Mouse (Mus musculus) heart, adult 11 months (tissue): ENCODE data around the gene Axin2.

Experiments
- DNase-seq: peaks from one replicate; pipeline ENCODE4 v3.0.0; 2022

The Axin2 gene

DNA sequence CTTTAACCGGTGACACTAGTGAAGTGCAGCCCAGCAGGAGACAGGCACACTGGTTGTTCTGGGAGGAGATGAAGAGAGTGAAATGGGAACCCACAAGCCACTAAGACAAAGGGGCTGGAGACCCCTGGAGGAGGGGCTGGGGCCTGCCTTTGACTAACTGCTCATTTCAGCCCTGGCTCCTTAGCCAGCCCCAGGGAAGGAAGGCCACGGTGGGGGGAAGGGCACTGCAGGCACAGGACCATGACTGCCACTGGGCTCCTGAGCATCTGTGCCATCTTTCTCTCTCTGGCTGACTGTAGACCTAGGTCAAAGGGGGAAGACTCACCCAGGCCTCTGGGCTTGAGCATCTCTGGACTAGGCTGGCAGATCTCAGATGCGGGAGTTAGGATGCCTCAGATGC is 10.5 kb downstream of the Axin2 start:
- DNase-seq, result no peak

DNA sequence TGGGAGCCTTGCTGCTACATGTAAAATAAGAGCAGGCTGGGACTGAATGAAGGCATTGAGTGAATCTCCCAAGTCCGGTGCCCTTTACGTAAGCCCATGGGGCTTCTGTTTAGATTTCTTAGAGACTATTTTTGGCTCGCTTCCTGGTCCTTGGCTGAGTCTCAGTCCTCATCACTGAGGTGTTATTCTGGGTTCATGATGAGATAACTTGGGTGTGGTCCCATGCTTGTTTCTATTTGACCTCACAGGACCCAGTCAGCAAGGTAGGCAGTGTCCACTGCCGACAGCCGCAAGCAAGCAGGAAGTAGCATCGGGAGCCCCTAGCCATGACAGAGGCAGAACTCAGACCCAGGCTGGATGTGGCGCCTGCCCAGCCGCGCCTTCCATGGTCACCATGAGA is 13.7 kb downstream of the Axin2 start:
- DNase-seq, result peak; percentile 93

DNA sequence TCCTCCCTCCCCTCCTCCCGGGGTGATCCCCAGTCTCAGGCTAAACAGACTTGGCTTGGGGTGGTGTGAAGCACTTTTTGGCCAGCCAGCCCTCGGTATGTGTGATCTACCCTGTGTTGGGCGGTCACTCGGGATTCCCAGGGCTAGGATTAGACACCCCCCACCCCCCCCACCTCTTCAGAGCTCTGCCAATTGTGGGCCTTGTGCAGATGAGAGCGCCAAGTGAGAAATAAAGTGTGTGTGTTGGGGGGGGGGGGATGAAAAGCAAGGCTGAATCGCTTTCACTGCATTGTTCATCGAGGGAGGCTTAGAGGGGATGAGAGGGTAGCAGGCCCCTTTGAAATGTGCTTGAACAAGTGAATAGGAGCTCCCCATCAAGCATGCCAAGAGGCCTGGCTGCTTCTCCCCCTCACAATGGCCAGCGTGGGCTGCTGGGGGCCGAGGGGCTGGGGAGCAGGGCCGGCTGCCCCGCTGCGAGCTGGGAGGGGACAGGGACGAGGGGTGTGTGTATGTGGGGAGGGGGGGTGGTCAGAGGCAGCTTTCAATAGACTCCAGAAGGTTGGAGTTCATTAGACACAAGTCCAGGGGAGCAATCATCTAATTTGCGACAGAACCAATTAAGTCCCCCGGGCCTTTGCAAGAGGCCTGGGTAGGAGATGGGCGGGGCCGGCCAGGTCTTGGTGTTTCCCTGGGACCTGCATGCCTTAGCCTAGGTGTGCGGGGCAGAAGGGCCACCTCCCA is 15.1 kb downstream of the Axin2 start:
- no peak for DNase-seq

DNA sequence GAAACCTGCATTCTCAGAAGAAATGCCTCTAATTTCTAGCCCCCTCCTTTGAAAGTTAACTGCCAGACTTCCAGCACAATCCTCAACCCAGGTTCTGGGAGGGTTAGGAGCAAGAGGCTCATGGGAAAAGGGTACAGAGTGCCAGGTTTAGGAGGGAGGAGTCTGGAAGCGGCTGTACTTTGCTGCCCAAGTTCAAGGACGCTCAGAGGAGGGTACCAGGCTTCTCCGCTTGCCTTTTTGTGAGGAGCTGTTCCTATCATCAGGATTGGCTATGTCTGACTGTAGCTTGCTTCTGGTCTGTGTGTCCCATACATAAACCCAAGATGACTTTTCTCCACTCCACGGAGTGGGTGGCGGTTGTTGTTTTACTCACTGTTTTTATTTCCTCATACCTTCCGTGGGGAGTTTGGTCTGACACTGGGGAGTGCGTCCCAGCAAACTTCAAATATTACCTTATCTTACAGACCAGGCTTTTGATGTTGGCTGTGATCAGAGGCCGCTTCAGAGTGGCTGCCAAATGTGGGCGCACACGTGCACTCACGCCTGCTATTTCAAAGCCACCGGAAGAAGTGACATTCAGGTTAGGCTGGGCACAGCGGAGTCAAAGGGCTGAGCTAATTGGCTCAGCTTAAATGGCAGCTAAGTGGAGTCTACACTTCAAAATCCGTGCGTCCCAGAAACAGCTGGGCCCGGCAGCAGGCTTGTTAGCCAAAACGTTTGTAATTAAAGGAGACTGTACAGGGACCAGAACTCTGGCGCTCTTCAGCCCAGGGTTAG is 16.1 kb downstream of the Axin2 start:
- DNase-seq, result no peak

DNA sequence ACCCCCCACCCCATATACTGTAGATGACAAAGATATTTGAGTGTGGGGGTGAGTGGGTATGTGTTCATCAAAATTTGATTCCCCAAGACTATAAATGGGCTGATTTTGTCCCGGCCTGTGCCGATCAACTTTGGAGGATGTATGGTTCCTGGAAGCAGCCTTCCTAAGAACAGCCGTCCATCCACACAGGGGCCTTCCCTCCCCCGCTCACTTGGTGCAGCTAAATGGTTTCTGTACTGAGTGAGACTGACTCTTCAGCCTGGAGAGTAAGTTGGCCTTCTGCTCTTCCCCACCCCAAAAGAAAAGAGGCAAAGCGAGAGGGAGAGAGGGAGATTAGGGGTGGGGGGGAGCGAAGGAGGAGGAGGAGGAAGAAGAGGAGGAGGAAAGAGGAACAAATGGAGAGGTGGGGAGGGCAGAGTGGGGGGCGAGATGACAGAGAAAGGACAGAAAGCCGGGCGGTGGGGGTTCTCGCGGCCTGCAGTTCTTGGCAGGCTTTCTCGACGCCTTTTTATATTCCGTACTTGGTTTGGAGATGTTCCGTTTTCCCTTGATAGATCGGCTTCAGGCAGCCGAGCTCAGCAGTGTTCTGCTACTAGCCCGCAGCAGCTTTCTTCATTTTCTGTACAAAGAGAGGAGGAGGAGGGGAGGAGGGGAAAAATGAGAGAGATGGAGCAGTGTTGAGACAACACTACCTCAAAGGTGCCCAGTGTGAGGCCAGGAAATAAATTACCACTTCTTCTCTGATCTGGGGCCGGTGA is 20.7 kb downstream of the Axin2 start:
- no peak for DNase-seq

DNA sequence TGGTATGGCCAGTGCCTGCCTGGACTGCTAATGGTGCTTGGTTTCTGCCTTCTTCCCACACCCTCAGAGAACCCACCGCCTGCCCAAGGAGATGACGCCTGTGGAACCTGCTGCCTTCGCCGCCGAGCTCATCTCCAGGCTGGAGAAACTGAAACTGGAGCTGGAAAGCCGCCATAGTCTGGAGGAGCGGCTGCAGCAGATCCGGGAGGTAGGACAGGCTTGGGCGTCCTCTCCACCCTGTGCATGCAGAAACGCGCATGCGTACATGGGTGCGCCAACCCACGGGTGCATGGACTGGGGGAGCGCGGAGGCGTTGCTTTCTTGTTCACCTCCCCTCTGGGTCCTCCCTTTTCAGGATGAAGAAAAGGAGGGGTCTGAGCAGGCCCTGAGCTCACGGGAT is 21.7 kb downstream of the Axin2 start:
- DNase-seq, result no peak

DNA sequence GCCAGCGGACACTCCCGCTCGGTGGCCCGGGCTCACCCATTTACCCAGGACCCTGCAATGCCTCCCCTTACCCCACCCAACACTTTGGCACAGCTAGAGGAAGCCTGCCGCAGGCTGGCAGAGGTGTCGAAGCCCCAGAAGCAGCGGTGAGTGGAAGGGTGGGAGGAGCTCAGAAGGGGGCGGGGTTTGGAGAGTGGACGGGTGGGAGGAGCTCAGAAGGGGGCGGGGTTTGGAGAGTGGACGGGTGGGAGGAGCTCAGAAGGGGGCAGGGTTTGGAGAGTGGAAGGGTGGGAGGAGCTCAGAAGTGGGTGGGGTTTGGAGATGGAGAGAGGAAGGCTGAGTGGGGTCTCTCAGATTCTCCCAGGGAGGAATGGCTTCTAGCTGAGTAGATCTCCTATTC is 23.6 kb downstream of the Axin2 start:
- DNase-seq, result peak; percentile 76

DNA sequence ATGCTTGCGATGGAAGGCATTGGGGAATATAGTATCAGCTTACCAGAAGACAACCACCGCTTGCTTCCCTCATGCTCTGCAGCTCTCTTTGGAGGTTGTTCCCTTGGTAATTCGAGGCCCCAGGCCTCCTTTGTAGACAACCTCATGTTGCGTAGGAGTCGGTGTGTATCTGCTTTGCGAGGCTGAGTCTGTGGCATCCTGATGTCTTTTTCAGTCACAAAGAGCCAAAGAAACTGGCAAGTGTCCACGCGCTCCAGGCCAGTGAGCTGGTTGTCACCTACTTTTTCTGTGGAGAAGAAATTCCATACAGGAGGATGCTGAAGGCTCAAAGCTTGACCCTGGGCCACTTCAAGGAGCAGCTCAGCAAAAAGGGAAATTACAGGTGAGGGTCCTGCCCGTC is 25.5 kb downstream of the Axin2 start:
- peak; percentile 74 for DNase-seq

DNA sequence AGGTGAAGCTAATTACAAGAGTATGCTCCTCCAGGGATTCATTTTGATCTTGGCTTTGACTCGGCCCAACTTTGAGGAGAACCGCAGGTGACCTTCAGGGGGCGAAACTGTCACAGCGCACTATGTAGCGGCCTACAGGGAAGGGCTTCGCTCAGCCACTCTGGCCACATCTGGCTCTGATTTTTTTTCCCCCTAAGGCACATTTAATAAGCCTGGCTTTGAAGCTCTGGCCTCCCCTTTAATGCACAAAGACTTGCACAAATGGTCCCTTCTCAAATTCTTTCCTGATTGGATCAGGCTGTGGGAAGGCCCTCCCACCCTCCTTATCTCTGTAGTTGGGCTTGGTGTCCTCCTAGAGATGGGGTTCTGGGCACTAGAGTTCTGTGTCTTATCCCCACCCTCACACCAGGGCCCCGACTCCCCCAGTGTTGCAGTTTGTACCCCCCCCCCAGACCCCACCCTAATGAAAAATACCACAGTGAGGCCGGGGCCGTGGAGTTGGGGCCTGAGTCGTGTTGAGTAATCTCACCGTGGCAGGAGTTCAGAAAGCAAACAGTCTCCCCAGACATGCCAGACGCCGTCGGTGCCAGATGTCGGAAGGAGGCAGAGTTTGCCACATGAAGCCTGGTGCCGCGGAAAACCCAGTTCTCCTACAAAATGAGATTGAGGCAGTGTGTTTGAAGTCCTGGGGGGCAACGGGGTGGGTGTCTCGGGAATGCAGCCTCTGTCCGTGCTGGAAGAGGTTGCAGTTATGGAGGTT is 27.5 kb downstream of the Axin2 start:
- peak; percentile 91 for DNase-seq

DNA sequence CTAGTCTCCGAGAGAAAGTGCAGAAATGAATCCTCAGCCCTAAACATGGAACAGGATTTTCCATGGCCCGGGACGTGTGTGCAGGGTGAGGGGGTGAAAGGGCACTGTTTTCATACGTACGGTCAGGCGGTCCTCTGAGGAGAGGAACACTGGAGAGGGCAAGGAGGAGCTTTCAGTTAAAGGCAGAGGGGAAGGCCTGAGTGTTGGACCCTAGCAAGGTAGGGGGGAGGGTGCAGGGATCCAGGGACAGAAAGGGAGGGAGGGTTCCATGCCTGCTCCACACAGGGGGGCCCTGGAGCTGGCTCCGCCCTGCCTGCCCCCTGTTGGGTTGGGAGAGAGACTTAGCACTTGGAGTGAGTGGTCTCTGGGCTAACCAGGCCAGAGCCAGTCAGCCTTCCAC is 28.4 kb downstream of the Axin2 start:
- peak; percentile 56 for DNase-seq

DNA sequence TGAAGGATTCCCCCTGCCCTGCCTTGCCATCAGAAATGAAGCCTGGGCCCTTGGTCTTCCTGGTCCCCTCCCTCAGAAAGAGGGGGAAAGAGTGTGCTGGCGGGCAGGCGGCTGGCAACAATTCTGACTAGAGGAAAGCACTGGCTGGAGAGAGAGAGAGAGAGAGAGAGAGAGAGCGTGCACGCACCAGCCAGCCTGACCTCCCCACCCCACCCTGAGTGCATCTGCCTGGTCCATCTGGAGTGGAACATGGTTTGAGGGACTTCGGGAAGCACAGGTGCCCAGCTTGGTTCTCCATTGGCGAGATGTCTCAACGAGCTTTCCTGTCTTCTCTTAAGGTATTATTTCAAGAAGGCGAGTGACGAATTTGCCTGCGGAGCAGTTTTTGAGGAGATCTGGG is 28.8 kb downstream of the Axin2 start:
- no peak for DNase-seq

DNA sequence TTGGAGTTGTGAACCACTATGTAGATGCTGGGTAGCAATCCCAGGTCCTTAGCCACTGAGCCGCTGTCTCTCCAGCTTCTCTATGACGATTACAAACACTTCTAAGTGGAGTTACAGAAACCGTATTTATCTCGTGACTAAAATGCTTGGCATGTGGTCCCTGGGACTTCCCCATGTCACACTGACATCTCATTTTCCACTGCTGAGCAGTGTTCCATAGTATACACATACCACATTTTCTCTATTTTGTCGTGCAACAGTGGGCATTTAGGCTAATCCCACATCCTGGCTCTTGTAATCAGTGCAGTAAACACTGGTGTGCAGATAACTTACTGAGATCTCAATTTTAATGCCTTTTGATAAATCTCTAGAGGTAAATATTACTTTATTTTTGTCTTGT is 32.2 kb downstream of the Axin2 start:
- no peak for DNase-seq

DNA sequence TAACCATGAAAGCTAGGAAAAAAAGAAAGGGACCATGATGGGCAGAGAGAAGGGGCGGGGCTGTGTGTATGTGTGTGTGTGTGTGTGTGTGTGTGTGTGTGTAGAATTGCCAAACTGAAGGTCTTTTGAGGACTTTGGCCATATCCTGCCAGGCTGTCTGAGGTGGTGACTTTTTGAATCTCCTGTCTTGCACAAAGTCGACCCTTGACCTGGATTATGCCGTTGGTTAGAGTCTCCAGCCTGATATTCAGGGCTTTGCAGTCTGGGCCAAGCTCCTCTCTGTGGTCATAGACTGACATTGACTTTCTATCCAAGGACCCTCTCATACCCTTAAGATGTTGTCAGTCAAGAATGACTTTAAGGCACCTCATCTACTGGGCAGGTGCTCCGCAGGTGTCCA is 35.8 kb downstream of the Axin2 start:
- DNase-seq, result peak; percentile 73

DNA sequence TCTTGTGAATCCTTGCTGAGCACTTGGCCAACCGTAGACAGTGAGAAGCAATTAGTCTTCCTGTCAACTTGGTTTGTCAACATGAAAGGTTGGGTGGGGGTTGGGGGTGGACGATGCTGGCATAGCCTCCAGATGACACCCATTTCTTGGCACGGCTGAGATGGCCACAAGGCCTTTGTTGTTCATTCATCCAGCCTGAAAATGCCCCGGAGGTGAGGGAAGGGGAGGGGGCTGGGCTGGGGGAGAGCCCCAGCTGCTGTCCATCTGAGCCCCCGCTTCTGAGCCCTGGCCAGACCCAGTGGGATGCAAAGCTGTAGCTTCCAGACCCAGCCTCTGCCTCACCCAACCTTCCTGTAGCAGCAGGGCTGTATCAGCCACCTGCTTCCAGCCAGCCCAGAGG is 38.2 kb downstream of the Axin2 start:
- no peak for DNase-seq

DNA sequence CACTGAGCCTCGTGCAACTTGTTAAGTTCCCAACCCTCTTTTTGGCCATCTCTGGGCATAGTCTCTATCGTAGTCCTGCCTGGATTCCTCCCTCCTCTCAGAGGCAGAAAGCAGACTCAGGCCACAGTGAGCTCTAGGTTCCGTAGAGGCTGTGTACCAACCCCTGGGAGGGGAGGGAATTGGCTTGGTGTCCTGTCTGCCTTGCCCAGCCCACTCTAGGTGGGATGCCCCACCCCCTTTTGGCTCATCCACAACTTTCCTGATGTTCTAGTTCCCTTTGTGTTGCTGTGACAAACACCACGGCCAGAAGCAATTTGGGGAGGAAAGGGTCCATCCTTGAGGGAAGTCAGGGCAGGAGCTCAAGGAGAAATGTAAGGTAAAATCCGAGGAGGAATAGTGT is 39.0 kb downstream of the Axin2 start:
- DNase-seq, result no peak

DNA sequence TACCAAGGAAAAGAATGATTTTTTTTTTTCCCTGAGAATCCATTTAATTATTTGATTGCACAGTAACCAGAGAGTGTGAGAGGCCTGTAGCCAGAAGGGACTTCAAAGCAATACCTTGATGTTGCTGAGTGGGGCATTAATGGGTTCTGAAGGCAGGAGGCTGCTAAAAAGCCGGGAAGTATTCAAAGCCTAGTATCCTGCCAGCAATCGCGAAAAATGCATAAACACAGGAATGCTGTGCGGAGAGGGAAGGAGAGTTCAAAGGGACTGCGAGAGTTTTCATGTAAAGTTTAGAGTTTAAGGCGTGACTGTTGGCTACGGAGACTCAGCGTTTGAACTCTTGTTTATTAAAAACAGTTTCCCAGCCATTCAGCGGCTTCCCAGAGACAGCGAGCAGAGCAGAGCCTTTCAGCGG is 41.5 kb downstream of the Axin2 start:
- no peak for DNase-seq

DNA sequence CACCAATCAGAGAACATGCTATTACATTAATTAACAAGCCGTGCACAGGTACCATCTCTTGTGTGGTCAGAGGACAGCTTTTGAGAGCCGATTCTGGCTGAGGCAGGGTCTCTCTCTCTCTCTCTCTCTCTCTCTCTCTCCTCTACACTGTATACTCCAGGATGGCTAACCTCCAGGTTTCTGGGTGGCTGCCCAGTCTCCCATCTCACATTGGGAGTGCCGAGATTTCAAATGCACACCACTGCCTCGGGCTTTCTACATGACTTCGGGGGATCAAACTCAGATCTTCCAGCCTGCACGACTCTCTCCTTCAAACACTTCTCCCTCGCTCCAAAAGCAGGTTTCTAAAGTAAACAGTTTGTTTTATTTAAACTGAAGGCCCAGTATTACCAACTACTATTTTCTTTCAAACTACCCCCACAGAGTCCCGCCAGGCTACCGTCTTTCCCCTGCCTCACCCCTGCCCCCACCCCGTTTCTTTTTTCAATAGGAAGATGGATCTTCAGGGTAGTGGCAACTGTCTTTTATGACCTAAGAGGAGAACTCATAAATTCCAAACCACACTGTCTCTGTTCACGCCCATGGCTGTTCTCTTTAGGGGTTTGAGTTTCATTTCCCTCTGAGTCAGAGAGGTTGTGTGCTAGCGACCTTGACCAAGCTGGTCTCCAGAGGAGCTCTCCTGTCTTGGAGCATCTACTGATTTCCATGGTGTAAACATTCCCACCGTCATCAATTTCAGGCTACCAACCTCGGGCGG is 43.5 kb downstream of the Axin2 start:
- no peak for DNase-seq

DNA sequence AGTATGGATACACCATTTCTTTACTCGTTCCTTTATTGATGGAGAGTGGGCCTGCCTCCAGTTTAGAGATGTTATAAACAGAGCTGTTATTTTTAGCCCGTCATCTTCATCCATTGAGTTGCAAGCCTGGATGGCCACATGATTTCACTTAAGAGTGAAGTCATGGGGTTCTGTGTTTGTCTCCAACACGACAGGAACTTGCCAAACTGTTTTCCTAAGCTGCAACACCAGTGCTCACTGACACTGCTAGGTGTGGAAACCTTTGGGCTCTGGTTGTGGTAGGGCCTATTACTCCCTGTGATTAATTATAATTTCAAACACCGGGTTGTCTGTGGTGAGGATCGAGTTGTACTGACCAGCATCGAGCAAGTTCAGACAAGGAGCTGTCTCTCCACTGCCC is 45.6 kb downstream of the Axin2 start:
- DNase-seq, result peak; percentile 92

DNA sequence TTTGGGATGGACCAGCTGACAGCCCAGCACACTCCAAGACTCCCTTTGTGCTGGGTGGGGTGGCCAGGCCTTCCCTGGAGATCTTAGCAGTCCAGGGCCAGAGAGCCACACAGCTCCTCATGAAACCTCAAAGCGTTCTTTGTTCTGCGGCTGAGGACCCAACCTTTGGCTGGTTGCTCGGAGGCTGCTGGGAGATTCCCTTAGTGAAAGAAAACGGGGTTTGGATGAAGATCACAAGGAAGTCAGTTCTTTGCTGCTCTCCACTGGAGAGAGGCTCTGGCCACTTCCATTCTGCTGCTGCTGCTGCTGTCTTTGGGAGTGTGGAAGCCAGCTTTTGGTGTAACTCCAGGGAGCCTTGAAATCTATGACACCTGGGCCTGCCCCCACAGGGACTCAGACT is 53.3 kb downstream of the Axin2 start:
- no peak for DNase-seq

DNA sequence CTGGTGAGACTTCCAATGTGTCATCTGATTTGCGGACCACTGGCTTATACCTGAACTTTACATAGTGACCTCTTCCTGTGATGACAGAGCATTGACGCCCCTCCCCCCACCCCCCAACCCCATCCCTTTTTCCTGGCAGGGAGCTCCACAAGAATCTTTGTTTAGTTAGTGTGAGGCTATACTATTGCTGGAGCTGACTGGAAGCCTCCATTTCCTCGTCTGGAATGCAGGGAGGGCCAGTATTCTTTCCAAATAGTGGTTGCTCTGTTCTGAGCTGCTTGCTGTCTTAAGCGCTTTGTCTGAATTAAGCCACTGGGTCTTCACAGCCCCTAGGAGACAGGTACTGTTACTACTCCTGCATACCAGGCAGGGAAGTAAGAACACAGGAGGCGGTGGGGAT is 53.7 kb downstream of the Axin2 start:
- no peak for DNase-seq

DNA sequence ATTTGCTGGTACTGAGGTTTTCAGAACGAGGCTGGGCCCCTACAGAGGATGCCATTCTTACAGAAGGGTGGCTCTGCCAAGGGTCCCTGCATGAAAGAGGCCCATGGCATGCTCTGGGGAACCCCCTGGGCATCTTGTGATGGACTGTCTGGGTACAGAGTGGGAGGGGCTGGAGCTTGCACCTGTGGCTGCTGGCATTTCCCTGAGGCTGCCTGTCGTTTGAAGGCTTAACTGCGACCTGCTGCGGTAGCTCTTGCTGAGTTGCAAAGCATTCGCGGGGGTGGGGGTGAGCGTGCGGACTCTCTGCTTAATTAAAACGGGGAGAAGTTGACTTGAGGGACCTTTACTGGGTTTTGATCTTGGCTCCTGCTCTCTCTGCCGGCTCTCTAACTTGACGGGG is 55.4 kb downstream of the Axin2 start:
- DNase-seq, result peak; percentile 74

DNA sequence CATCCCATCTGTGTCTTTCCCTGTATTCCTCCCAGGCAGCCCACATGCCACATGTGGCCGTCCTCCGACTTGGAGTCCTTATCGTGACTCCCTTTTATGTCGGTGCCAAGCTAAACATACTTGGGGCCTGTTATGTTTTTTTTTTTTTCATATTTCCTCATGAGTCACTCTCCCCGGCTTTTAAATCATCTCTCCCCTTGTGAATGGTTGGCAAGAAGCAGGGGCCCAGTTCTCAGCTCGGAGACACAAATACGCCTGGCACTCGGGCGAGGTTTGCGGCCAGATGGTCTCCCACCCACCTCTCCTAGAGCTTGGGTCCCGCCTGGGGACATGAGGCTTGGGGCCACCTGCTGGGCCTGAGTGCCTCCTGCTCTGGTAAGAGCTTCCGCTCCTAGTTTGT is 60.4 kb downstream of the Axin2 start:
- DNase-seq, result peak; percentile 96
